Mouse (Mus musculus) left cerebral cortex, postnatal 36 days (tissue): ENCODE results near the gene Trmt61a. TPM values are rescaled to one million over a fixed set of nuclear protein-coding genes. Genes with fewer than 3 reads are reported as not detected.

Experiments used
- DNase-seq, 2 experiments: peaks; one replicate each; pipeline ENCODE4 v3.0.0; 2021 to 2022; ENCODE audit warnings: low spot score in 2 of 2, mixed read lengths in 1 of 2
- intact Hi-C: fragments of 180-260 bp; cut with DNase I; formaldehyde crosslinking; loops from one replicate; pipeline ENCODE4 v1.15.1; 2025
- total RNA-seq, 2 experiments: library from RNA; stranded (reverse); gene quantifications; 2 replicates each; pipeline ENCODE4 v1.2.3; 2021

Trmt61a gene
- total RNA-seq, 2 experiments from 2014 or later: 16.9 to 22.0 TPM

DNA sequence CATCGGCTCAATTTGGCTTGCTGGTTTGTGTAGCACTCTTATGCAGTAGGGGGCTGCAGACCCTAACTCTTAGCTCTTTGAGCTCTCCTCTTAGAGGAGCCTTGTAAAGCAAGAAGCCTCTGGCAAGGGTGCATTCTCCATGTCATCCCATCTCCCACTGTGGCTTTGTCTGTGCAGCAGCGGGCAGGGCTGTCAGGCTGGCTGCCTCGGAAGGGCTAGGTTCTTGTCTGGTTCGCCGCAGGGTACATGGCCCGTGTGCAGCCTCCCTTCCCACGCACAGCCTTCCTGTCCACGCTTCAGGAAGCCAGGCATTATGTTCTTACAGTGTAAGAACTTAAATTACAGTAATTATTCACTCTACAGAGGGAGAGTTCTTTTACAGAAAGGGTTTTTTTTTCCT is 40.8 kb downstream of the Trmt61a start:
- intact Hi-C loops: no loop called here

DNA sequence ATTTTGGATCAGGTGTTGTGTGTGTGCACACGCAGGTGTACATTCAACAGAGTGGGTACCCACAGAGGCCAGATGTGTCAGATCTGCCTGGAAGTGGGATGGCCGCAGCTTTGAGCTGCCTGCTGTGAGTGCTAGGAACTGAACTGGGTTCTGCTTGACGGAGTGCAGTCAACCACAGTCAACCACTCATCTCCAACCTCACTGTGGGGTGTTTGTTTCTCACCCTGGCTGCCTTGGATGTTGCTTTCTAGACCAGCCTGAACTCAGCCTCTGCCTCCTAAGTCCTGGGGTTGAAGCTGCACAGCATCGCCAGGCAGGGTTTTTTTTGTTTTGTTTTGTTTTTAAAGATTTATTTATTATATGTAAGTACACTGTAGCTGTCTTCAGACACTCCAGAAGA is 42.3 kb downstream of the Trmt61a start:
- intact Hi-C loops: no loop called here
- no peak for DNase-seq

More for the DNA sequence above, 40.8 kb downstream of the Trmt61a start:
- peak in 1 of 2 experiments; percentile 27 for DNase-seq

DNA sequence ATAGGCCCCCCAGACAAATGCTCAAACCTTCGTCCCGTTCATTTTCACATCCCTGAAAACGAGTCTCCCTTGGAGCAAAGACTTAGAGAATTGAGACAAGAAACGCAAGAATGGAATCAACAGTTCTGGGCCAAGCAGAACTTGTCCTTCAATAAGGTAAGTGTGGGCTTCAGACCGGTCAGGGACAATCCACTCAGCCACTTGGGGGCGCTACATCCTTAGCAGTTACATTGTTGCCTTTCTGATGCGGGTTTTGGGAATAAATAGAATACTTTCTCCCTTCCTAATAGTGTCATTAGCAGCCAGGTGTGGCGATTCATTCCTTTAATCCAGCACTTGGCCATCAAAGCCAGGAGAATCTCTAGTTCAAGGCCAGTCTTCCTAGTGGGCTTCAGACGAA is 44.7 kb downstream of the Trmt61a start:
- DNase-seq: no peak
- intact Hi-C loops: no loop called here

DNA sequence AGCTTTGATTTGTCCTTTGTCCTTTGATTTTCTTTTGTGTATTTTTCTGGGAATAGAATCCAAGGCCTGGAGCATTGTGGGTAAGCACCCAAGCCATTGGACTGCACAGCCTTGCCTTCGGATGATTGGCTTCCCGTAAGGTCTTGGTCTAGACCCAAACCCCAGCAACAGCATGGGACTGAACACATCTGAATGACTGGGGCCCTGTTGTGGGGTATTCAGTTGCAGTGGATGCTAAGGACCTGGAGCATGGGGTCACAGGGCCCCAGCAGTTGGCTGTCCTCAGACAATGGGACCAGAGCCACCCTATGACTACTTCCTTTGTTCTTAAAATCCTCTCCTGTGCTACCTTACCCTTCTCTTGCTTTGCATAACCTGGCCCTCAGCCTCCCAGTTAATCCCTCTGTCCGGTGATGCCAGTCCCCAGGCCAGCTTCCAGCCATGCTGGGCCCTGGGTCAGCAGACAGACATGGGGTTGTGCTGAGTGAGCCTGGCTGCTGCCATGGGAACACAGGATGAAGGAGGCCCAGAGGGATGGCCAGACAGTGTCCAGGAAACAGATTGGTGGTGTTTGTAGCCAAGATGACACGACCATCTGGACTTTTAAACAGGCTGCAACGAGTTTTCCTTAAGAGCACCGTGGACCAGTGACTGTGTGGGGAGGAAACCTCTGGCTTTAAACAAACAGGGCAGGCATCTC is 46.9 kb downstream of the Trmt61a start:
- intact Hi-C loops: no loop called here
- DNase-seq: no peak

DNA sequence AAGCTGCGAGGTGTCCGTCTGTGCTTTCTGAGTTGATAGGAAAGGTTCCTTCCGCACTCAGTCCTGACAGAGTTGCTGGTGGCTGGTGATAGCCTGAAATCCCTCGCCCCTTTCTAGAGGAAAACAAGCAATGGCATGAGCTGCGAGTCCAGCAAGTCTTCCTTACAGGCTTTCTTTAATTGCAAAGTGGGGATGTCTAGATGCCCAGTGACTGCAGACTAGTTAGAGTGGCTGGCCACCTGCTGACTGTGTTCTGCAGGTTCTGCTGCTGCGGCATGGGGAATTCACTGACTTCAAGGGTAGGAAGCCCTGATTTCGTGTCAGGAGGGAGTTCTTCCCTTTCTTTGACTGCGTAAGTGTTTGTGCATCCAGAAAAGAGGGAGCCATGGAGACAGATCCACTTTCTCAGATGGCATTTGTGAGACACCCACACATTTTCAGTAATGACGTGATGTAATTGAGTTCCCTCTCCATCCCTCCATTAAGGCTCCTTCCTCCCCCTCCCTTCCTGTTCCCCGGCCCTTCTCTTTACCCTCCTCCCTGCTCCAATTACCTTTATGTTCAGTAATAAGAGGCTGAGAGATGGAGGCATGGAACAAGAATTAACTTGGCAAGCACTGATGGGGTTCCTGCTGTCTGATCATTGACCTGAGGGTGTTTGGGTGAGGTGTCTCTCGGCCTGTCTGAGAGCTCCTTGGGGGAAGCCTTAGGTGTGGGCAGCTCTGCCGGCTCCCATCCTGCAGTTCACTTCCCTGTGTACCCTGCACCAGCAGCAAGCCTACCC is 47.6 kb downstream of the Trmt61a start:
- intact Hi-C loops: no loop called here
- DNase-seq: peak; percentile 50 to 60

DNA sequence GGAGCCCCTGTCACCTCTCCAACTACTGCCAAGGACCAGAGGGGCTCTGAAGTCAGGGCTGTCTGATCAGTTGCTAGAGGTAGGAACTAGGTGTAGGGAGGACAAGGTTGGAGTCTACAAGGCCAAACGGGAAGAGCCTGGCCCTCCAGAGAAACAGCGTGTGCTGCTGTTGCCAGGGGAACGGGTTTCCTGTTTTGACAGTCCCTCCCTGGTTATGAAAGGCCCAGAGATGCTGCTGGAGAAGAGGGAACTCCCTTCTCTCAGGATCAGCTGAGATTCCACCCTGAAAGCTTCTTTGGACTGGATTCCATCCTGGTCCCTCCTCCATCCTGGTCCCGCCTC is 48.2 kb downstream of the Trmt61a start:
- peak; percentile 68 to 69 for DNase-seq
- intact Hi-C loops: no loop called here

DNA sequence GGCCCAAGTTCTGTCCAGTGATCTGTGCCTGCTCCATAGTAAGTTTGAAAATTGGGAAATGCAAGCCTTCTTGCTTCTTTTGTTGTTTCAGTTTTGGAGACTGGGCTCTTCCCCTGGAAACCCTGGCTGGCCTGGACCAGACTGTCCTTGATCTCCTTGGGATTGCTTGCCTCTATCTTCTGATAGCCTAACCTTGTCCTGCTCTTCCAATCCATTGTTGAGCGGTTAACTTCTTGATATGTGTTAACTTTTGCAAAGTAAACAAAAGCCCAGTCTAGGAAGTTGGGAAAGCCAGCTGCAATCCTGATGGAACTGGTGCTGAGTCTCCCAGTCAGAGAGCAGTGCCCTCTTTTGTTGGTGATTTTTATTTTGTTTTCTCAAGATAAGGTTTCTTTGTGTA is 50.1 kb downstream of the Trmt61a start:
- intact Hi-C loops: no loop called here
- no peak for DNase-seq

DNA sequence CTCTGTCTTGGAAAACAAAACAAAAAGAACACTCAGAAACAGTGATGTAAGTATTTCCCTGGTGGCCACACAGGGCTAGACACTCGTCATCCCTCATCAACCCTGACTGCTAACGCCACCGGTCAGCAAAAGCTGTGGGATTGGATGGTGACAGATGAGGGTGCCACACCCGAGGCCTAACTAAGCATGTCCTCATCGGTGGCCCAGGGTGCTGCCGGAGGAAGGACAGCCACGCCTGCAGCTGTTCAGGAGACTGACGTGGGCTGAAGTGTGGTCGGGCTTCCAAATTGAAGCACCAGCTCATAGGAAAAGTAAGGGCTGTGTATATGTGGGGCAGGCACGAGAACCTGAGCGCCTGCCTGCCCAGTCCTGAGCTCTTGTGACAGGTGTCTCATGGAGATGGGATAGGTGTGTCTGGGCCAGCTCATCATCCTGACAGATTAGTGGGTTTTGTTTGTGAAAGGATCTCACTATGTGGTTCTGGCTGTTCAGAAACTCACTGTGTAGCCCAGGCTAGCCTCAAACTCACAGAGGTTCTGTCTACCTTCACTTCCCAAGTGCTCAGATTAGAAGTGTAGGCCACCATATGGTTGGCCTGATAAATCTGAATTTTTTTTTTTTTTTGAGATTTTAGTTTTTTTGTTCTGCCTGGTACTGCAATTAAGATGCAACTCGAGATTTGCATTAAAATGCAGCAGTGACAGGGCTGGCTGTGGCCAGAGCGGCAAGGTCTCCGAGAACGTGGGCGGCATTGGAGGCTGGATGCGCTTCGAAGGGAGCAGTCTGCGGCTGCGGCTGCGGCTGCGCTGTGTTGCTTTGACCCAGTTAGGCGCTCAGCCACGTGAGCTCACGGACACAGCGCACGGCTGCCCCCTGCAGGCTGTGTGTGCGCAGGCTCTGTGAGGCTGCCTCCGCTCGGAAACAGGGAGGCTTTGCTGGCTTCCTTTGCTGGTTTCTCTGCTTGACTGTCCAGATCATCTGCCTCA is 54.2 kb downstream of the Trmt61a start:
- peak; percentile 87 to 90 for DNase-seq
- intact Hi-C loops: loop anchor here (2.0 kb wide), 1 partner anchor 63 kb away; no protein-coding TSS in a partner anchor

DNA sequence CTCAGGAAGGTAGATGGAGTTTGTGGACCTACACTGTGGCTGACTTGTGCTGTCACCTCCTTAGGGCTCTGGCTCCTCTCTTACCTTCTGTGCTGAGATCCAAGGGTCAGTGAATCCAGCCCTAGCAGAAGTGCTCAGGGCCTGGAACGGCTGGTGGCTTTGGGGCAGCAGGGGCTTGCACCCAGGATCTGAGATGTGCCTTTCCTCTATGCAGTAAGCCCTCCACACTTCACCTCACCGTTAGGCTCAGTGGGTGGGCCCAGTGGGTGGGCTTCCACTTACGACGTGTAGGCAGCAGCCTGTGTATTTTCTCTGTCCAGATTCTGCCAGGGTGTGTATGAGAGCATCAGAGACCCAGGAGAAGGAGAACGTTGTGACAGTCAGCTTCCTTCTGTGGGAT is 55.0 kb downstream of the Trmt61a start:
- no peak for DNase-seq
- intact Hi-C loops: loop anchor here (2.0 kb wide), 1 partner anchor 64 kb away; no protein-coding TSS in a partner anchor

Other genes starting within 250 kb of the Trmt61a start
- 1 to 10 TPM in 1 of 2 experiments, under 1 TPM in 1; 0.77 to 1.2 TPM for gene Tnfaip2, start 235.6 kb upstream of the Trmt61a start, total RNA-seq
- gene Gm266, start 192.3 kb upstream of the Trmt61a start, total RNA-seq: 1 to 10 TPM; 4.0 to 4.5 TPM
- 100 to 1,000 TPM; 273 to 278 TPM for gene Eif5, start 140.1 kb upstream of the Trmt61a start, total RNA-seq
- gene Mark3, start 103.6 kb upstream of the Trmt61a start, total RNA-seq: 100 to 1,000 TPM in 1 of 2 experiments, 10 to 100 TPM in 1; 97.1 to 114 TPM
- gene Ckb, start 5.8 kb upstream of the Trmt61a start, total RNA-seq: 1,000 to 10,000 TPM; 1,681 to 2,044 TPM
- 10 to 100 TPM; 57.0 to 57.8 TPM for gene Bag5, start 35.2 kb downstream of the Trmt61a start, total RNA-seq
- 10 to 100 TPM; 39.8 to 41.6 TPM for gene Apopt1, start 35.2 kb downstream of the Trmt61a start, total RNA-seq
- 100 to 1,000 TPM; 783 to 837 TPM for gene Klc1, start 80.7 kb downstream of the Trmt61a start, total RNA-seq
- gene Xrcc3, start 135.8 kb downstream of the Trmt61a start, total RNA-seq: 1 to 10 TPM; 4.6 TPM
- 10 to 100 TPM; 22.8 to 23.1 TPM for gene Zfyve21, start 136.1 kb downstream of the Trmt61a start, total RNA-seq
- gene Ppp1r13b, start 230.0 kb downstream of the Trmt61a start, total RNA-seq: 10 to 100 TPM; 60.8 to 65.6 TPM